Mouse (Mus musculus): ENCODE results near the gene Tbc1d22a.
A peak's percentile ranks its signal among the peaks of the same experiment; 100 is the strongest.

DNA sequence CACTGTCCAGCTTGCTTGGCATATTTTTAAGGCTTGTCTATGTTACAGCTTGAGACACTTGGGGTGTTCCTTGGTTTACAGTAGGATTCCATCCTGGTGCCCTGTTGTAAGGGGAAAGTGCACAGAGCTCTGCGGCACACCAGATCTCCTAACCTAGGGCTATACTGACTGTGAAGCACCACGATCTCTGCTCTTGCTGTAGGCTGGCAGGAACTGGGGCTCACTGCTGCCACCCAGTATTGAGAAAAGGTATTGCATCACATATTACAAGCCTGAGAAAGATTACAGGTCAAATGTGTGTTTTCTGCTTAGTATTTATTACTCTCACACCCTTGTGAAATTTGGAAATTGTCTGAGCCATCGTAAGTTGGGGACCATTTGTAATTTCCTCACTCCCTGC lies 13.9 kb downstream of the Tbc1d22a start:
- TF ChIP-seq CTCF (IDR thresholded peaks at IDR 0.05; ENCODE audit: control insufficient read depth, insufficient read depth, insufficient replicate concordance, low read depth, low read length) (peak; percentile 67; the same call in 1 of the 2 replicates), POLR2A (IDR thresholded peaks at IDR 0.05; ENCODE audit: control insufficient read depth, low read depth, low read length) (no peak)

Data from testis, adult 2 months (tissue).